Mouse (Mus musculus) C2C12 (cell line): ENCODE measurements around the gene Dennd6a.

Source experiments
- CEBPB ChIP-seq: IDR thresholded peaks from one replicate; pipeline ENCODE4 v1.6.1; 2011; ENCODE audit warnings: low read depth, mild to moderate bottlenecking, control low read depth, moderate library complexity
- CTCF ChIP-seq: IDR thresholded peaks from one replicate; pipeline ENCODE4 v1.5.1; 2011; ENCODE audit not compliant: control insufficient read depth, insufficient read depth, insufficient read length
- FOSL1 ChIP-seq: IDR thresholded peaks from one replicate; pipeline ENCODE4 v1.8.0; 2011; ENCODE audit warnings: mild to moderate bottlenecking, low read length; ENCODE audit not compliant: poor library complexity, insufficient read depth, severe bottlenecking
- MAX ChIP-seq: IDR thresholded peaks from one replicate; pipeline ENCODE4 v1.6.1; 2011; ENCODE audit warnings: mild to moderate bottlenecking, control low read depth
- MYOD1 ChIP-seq: IDR thresholded peaks from one replicate; pipeline ENCODE4 v1.6.1; 2011; ENCODE audit warnings: low read depth; ENCODE audit not compliant: control insufficient read depth, insufficient read length
- MYOG ChIP-seq: IDR thresholded peaks from one replicate; pipeline ENCODE4 v1.6.1; 2011; ENCODE audit not compliant: control insufficient read depth, insufficient read length; ENCODE audit errors: extremely low read depth
- USF1 ChIP-seq: IDR thresholded peaks from one replicate; pipeline ENCODE4 v1.6.1; 2011; ENCODE audit warnings: low read depth, mild to moderate bottlenecking, control low read depth, moderate library complexity

GRCm38 (mm10) chr14:26578791-26579191 is 5.1 kb downstream of the Dennd6a start:
- no peak for TF ChIP-seq CTCF
- TF ChIP-seq MYOG: no peak
- no peak for TF ChIP-seq CEBPB
- no peak for TF ChIP-seq MAX
- TF ChIP-seq USF1: no peak
- no peak for TF ChIP-seq MYOD1
- TF ChIP-seq FOSL1: no peak
